Mouse (Mus musculus): ENCODE measurements around the gene Phykpl.

DNA sequence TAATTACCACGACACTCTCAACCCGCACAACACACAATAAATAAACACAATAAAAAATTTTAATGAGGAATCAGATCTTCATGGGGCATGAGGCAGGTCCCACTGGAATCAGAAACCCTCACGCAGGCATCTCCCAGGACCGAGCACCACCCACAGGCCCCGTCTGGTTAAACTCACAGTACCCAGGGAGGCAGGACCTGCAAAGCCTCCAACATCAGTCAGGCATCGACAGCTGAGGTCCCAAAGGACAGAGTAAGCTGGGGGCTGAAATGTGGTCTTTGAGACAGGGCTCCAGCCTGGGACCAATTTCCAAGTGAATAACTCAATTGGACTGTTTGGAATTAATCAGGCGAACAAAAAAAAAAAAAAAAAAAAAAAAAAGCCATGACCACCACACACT is 46.2 kb upstream of the Phykpl start:
- TF ChIP-seq CTCF (conservative IDR thresholded peaks at IDR 0.05; ENCODE audit: low read length) (no peak), NANOG (IDR thresholded peaks at IDR 0.05; ENCODE audit: borderline replicate concordance, low read length) (no peak)
